Mouse (Mus musculus) heart, embryonic 14.5 days (tissue): Measurements from ENCODE around the gene Olfr1344. TPM values are rescaled to one million over a fixed set of nuclear protein-coding genes. Genes with fewer than 3 reads are reported as not detected.

ENCODE experiments used
- ATAC-seq: fragments of 200-750 bp; cut with Nextera tagmentation; 2 replicates; pipeline ENCODE4 v1.8.0; 2017; ENCODE audit warnings: low read depth, moderate TSS enrichment; ENCODE audit not compliant: insufficient number of reproducible peaks, insufficient read depth, low FRiP score
- H3K27ac ChIP-seq, 2 experiments: fragments of 200-500 bp in 1 of 2; fragments of 300-500 bp in 1 of 2; sonication (generic) in 1 of 2; replicated peaks in 1 of 2; 2 replicates each; pipeline ENCODE4 v1.5.1; 2012 to 2014; ENCODE audit warnings: low read depth in 2 of 2, low read length in 2 of 2, control low read depth in 1 of 2, mild to moderate bottlenecking in 1 of 2, mixed read lengths in 1 of 2; ENCODE audit not compliant: control insufficient read depth in 1 of 2, insufficient read depth in 1 of 2
- H3K27me3 ChIP-seq: fragments of 300-500 bp; sonication (generic); 2 replicates; pipeline ENCODE4 v1.6.1; 2014; ENCODE audit warnings: mild to moderate bottlenecking, low read length, control low read depth; ENCODE audit not compliant: control insufficient read depth, insufficient read depth
- H3K36me3 ChIP-seq: fragments of 300-500 bp; sonication (generic); 2 replicates; pipeline ENCODE4 v1.6.1; 2014; ENCODE audit warnings: mild to moderate bottlenecking, control low read depth, low read length, mixed read lengths; ENCODE audit not compliant: control insufficient read depth, insufficient read depth
- H3K4me1 ChIP-seq, 2 experiments: fragments of 200-500 bp in 1 of 2; fragments of 300-500 bp in 1 of 2; sonication (generic) in 1 of 2; 2 replicates each; pipeline ENCODE4 v1.6.1; 2012 to 2014; ENCODE audit warnings: low read length in 2 of 2, control low read depth in 1 of 2, mixed read lengths in 1 of 2; ENCODE audit not compliant: control insufficient read depth in 2 of 2, insufficient read depth in 2 of 2
- H3K4me2 ChIP-seq: fragments of 300-500 bp; sonication (generic); 2 replicates; pipeline ENCODE4 v1.6.1; 2014; ENCODE audit warnings: mild to moderate bottlenecking, low read length
- H3K4me3 ChIP-seq, 2 experiments: fragments of 200-500 bp in 1 of 2; fragments of 300-500 bp in 1 of 2; sonication (generic) in 1 of 2; 2 replicates each; pipeline ENCODE4 v1.5.1; 2012 to 2014; ENCODE audit warnings: low read length in 2 of 2, mild to moderate bottlenecking in 2 of 2, control low read depth in 1 of 2, low read depth in 1 of 2, moderate library complexity in 1 of 2; ENCODE audit not compliant: control insufficient read depth in 1 of 2, insufficient read depth in 1 of 2
- H3K9ac ChIP-seq: fragments of 300-500 bp; sonication (generic); 2 replicates; pipeline ENCODE4 v1.6.1; 2014; ENCODE audit warnings: mild to moderate bottlenecking, low read length
- H3K9me3 ChIP-seq: fragments of 300-500 bp; sonication (generic); 2 replicates; pipeline ENCODE4 v1.6.1; 2016; ENCODE audit warnings: low read length, control low read depth; ENCODE audit not compliant: control insufficient read depth
- WGBS: fragments of 180-500 bp; shearing (Covaris S2); extraction: QIAGEN DNeasy Blood & Tissue Kit; methylation state at CpG from one replicate; pipeline ENCODE4 v1.1.7; 2014; 5-methylcytosine and 5-hydroxymethylcytosine counted together
- polyA plus RNA-seq: library from polyadenylated mRNA; unstranded; fragments of >200 nt; fragmentation: Nextera tagmentation; extraction: Ambion mirVana; gene quantifications from 2 replicates; pipeline ENCODE4 v1.2.1, GENCODE M21; 2014

Olfr1344 gene
- polyA plus RNA-seq, 1 experiment from 2014 or later = not detected

DNA sequence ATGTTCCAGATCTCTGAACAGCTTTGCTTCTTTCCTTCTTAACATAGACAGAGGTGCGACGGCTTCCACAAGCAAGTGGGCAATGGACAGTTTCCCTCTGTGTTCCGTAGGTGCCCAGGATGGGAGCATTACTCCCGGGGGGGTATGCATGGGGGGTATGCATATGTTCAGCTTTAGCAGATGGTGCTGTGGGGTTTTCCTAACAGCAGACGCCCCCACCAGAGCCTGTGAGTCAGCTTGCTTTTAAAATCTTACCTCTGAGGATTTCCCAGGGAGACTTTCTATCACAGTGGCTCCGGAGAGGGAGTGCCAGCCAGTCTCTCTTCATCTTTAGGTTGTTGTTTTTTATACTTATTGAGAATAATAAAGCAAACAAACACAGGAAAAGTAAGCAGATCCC lies 18.6 kb upstream of the Olfr1344 start:
- no peak for ATAC-seq
- Histone ChIP-seq H3K27me3 (no peaks in the 10 kb centered on the region; the same call in 1 of the 2 replicates), H3K9me3 (no peaks in the 10 kb centered on the region), H3K27ac (no peak overlapping the region), H3K36me3 (no peaks in the 10 kb centered on the region), H3K4me2 (no peak overlapping the region), H3K9ac (no peak overlapping the region), H3K4me1 (no peaks in the 10 kb centered on the region), H3K4me3 (no peak overlapping the region)
- WGBS = 68% methylated on average over 6 of the region's 6 CpGs

DNA sequence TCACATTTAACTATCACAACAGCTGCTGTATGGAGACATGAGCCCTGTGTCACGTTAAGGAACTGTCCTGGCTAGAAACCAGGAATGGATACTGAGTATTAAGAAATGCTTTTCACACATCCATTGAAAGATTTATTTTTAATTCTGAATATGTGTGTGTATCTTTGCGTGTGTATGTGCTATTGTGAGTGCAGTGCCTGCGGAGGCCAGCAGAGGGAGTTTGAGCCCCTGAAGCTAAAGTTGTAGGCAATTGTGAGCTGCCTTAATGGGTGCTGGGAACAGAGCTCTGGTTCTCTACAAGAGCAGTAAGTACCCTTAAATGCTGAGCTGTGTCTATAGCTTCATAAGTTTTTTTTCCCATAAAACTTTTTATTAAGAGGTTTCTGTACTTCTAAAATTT lies 9.1 kb upstream of the Olfr1344 start:
- WGBS = 85% methylated on average over 3 of the region's 3 CpGs

DNA sequence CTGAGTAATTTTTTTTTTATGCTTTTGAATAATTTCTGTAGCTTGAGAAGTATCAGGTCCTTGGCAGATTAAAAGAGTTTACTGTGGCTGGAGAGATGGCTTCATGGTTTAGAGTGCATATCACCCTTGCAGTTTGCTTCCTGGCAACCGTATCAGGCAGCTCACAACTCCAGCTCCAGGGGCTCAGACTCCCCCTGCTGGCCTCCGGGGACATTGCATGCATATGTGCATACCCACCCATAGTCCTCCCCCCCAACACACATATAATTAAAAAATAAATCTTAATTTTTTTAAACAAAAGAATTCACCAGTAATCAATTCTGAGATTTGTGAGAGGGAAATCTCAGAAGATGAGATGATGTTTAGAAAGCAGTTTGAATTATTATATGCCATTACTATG lies 8.1 kb upstream of the Olfr1344 start:
- WGBS = 30% methylated on average over 2 of the region's 2 CpGs
- Histone ChIP-seq H3K36me3 (no peaks in the 10 kb centered on the region), H3K4me3 (no peak overlapping the region), H3K4me2 (no peak overlapping the region), H3K4me1 (no peaks in the 10 kb centered on the region), H3K9me3 (peaks cover 10% of the 10 kb centered on the region; the same call in 1 of the 2 replicates), H3K27ac (no peak overlapping the region), H3K9ac (no peak overlapping the region), H3K27me3 (no peaks in the 10 kb centered on the region)
- ATAC-seq = no peak

More for the DNA sequence above, 9.1 kb upstream of the Olfr1344 start:
- no peaks in the 10 kb centered on the region for H3K36me3 ChIP-seq
- H3K9ac ChIP-seq = no peak overlapping the region
- H3K9me3 ChIP-seq = peaks cover 10% of the 10 kb centered on the region; the same call in 1 of the 2 replicates
- H3K27ac ChIP-seq = no peak overlapping the region
- H3K4me3 ChIP-seq = no peak overlapping the region
- no peaks in the 10 kb centered on the region for H3K27me3 ChIP-seq
- no peak for ATAC-seq
- H3K4me2 ChIP-seq = no peak overlapping the region
- no peaks in the 10 kb centered on the region for H3K4me1 ChIP-seq

GRCm38 (mm10) chr7:6441173-6441572 lies 2.7 kb downstream of the Olfr1344 start:
- Histone ChIP-seq H3K9me3 (no peaks in the 10 kb centered on the region), H3K9ac (no peak overlapping the region), H3K4me3 (no peak overlapping the region), H3K27ac (no peak overlapping the region), H3K36me3 (no peaks in the 10 kb centered on the region), H3K27me3 (no peaks in the 10 kb centered on the region), H3K4me2 (no peak overlapping the region), H3K4me1 (no peaks in the 10 kb centered on the region)
- ATAC-seq = no peak
- WGBS = 62% methylated on average over 2 of the region's 2 CpGs

GRCm38 (mm10) chr7:6447771-6448170 lies 9.3 kb downstream of the Olfr1344 start:
- Histone ChIP-seq H3K9me3 (peaks cover 9% of the 10 kb centered on the region; the same call in 1 of the 2 replicates), H3K27ac (no peak overlapping the region), H3K9ac (no peak overlapping the region), H3K36me3 (no peaks in the 10 kb centered on the region), H3K4me3 (no peak overlapping the region), H3K4me2 (no peak overlapping the region), H3K4me1 (no peaks in the 10 kb centered on the region), H3K27me3 (no peaks in the 10 kb centered on the region)
- ATAC-seq = no peak
- WGBS = 65% methylated on average over 5 of the region's 5 CpGs

DNA sequence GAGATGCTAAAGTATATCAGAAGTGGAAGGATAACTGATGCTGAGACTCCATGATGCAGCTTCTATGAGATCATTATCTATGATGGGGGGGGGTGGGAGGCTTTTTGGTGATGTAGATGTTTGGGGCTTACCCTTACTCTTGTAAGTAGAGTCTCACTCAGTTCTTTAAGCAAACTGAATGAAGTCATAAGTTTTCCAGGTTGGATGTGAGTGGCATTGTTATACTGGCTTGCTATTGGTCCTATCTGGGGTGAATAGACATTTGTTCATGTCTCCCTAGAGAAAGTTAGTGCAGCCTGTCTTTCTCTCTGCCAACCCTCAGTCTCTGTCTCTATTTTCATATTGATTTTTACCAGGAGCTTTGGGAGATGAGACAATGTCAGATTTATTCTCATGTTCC lies 17.4 kb downstream of the Olfr1344 start, which contains the start of gene Olfr1336:
Gene Olfr1336, plus strand, starts transcription at position 301 of the 400 bp plus-strand sequence.
- H3K9me3 ChIP-seq = peaks cover 16% of the 10 kb centered on the region; the same call in 1 of the 2 replicates
- H3K9ac ChIP-seq = no peak within 1 kb of the TSS
- no peak for ATAC-seq
- H3K4me1 ChIP-seq = no peaks in the 10 kb centered on the region
- H3K36me3 ChIP-seq = no peaks in the 10 kb centered on the region
- H3K4me3 ChIP-seq = no peak within 1 kb of the TSS
- no peak within 1 kb of the TSS for H3K4me2 ChIP-seq
- no peak within 1 kb of the TSS for H3K27ac ChIP-seq
- no peaks in the 10 kb centered on the region for H3K27me3 ChIP-seq

DNA sequence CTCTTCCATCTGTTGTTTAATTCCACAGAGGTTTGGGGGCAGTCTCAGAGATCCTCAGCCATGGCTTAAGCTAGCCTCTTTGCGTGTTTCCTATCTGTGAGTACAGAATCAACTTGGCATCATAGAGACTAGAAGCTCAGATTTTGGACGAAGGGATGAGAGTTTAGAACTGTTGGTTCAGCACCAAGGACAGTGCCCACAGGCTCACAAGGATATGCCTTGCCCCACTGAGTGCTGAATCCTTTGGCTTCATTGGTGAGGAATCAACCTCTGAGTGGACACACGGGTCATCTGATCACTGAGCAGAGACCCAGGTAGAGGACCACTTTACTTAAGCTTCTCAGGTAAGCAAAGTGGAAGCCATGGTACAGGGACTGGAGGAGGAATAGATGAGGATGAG lies 17.9 kb downstream of the Olfr1344 start:
- H3K9me3 ChIP-seq = peaks cover 18% of the 10 kb centered on the region; the same call in 1 of the 2 replicates
- H3K4me1 ChIP-seq = no peaks in the 10 kb centered on the region
- no peaks in the 10 kb centered on the region for H3K27me3 ChIP-seq
- H3K4me2 ChIP-seq = no peak overlapping the region
- H3K4me3 ChIP-seq = no peak overlapping the region
- ATAC-seq = no peak
- no peak overlapping the region for H3K9ac ChIP-seq
- H3K36me3 ChIP-seq = no peaks in the 10 kb centered on the region
- H3K27ac ChIP-seq = no peak overlapping the region
- 30% methylated on average over 3 of the region's 3 CpGs for WGBS

- no peak within 1 kb of the TSS for H3K9ac ChIP-seq
Observed at GRCm38 (mm10) chr7:6466951-6467350, 28.5 kb downstream of the Olfr1344 start, which contains the start of gene Olfr1346. Olfr1346 (plus strand) TSS chr7:6467101.

More at GRCm38 (mm10) chr7:6466951-6467350, 28.5 kb downstream of the Olfr1344 start, which contains the start of gene Olfr1346:
- no peak for ATAC-seq
- H3K27me3 ChIP-seq = no peaks in the 10 kb centered on the region
- H3K36me3 ChIP-seq = no peaks in the 10 kb centered on the region
- no peaks in the 10 kb centered on the region for H3K4me1 ChIP-seq
- H3K27ac ChIP-seq = no peak within 1 kb of the TSS
- no peak within 1 kb of the TSS for H3K4me2 ChIP-seq
- peaks cover 10% of the 10 kb centered on the region; the same call in 1 of the 2 replicates for H3K9me3 ChIP-seq
- no peak within 1 kb of the TSS for H3K4me3 ChIP-seq
